Mouse (Mus musculus): ENCODE results near the gene Taar8c. TPM values are rescaled to one million over a fixed set of nuclear protein-coding genes. Genes with fewer than 3 reads are reported as not detected.
A peak's percentile ranks its signal among the peaks of the same experiment; 100 is the strongest.
"Not testable (repeated sequence)": the region's sequence is repeated elsewhere in the genome, so short reads cannot be mapped to it uniquely, and the experiment has no call there.

Gene Taar8c
- not detected in 2 replicates for total RNA-seq (2012; rRNA removed)
- polyA plus RNA-seq (2012; ENCODE audit: insufficient read depth in 1 of 2, insufficient read length in 2 of 2, low read depth in 1 of 2, low replicate concordance in 2 of 2, missing spikeins in 1 of 2), result not detected

DNA sequence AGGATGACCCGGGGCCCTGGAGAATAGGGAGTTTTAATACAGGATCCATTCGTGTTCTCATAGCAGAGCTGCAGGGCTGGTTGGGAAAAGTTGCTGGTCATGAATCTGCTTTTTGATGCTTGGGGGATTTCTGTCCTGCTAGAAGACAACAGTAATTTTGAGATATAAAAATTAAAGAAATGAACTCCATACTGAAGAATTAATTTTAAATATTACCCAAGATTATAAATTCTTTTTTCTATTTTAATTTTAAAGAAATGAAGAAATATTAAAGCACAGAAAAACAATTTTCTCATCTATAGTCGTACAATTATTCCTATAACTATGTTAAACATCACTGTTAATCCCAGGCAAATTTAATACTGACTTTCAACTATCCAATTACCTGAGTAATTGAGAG lies at the start of gene Taar8c:
Taar8c (minus strand) TSS at position 101 of the 400 bp plus-strand sequence.
- not testable (repeated sequence) for DNase-seq (ENCODE audit: low read depth, low spot score); H3K27ac ChIP-seq (ENCODE audit: control insufficient read depth, low read depth, low read length); H3K9ac ChIP-seq (ENCODE audit: control insufficient read depth, low read depth, low read length, poor library complexity, severe bottlenecking); H3K36me3 ChIP-seq (ENCODE audit: control insufficient read depth in 1 of 2, insufficient read depth in 2 of 2, low read length in 2 of 2); H3K4me3 ChIP-seq (ENCODE audit: control insufficient read depth in 1 of 2, insufficient read depth in 1 of 2, low read depth in 2 of 2, low read length in 2 of 2); H3K4me1 ChIP-seq (ENCODE audit: control insufficient read depth in 1 of 2, insufficient read depth in 2 of 2, low read length in 2 of 2); H3K9me3 ChIP-seq (replicated peaks; ENCODE audit: insufficient read depth, low read length); H3K27me3 ChIP-seq (ENCODE audit: control insufficient read depth in 1 of 2, insufficient read depth in 2 of 2, low read length in 2 of 2); H3K79me2 ChIP-seq (ENCODE audit: control insufficient read depth, insufficient read depth, low read length, poor library complexity)

DNA sequence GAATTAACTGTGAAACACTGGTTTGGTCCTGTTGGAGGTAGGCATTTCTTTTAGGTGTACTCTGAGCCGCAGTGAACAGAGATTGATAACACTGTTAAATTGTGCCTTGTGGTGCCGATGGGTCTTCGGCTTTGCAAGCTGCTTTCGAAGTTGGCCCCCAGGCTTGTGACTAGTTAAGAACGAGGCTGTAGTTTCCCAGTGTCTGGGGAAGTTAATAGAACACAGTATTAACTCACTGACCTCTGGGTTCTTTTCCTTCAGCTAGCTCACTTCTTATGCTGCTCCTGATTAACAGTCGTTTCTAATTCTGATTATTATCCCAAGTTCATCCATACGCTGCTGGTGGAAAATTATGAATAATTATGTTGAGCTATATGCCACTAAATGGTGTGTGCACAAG lies 48.4 kb upstream of the Taar8c start:
- Histone ChIP-seq H3K27ac (ENCODE audit: control insufficient read depth, low read depth, low read length) (no peak overlapping the region), H3K9me3 (replicated peaks; ENCODE audit: insufficient read depth, low read length) (no peaks in the 10 kb centered on the region), H3K9ac (ENCODE audit: control insufficient read depth, low read depth, low read length, poor library complexity, severe bottlenecking) (peak overlapping the region; percentile 46), H3K79me2 (ENCODE audit: control insufficient read depth, insufficient read depth, low read length, poor library complexity) (peaks cover 3% of the 10 kb centered on the region), H3K36me3 (ENCODE audit: control insufficient read depth in 1 of 2, insufficient read depth in 2 of 2, low read length in 2 of 2) (peaks cover 0 to 8% of the 10 kb centered on the region in 2 experiments; a peak in 3 of 4 replicates), H3K4me3 (ENCODE audit: control insufficient read depth in 1 of 2, insufficient read depth in 1 of 2, low read depth in 2 of 2, low read length in 2 of 2) (peak overlapping the region; percentile 42 to 97), H3K4me1 (ENCODE audit: control insufficient read depth in 1 of 2, insufficient read depth in 2 of 2, low read length in 2 of 2) (peaks cover 2 to 9% of the 10 kb centered on the region in 2 experiments; a peak in 3 of 4 replicates), H3K27me3 (ENCODE audit: control insufficient read depth in 1 of 2, insufficient read depth in 2 of 2, low read length in 2 of 2) (no peaks in the 10 kb centered on the region; a peak in 1 of 4 replicates)
- peak; percentile 29 for DNase-seq (ENCODE audit: low read depth, low spot score)
- TF ChIP-seq KAT2A (conservative IDR thresholded peaks at IDR 0.05; ENCODE audit: low read depth, low read length) (no peak), TCF12 (IDR thresholded peaks at IDR 0.05; ENCODE audit: low read depth, low read length) (no peak), CHD1 (IDR thresholded peaks at IDR 0.05; ENCODE audit: low read depth, low read length) (no peak), POLR2A (IDR thresholded peaks at IDR 0.05; ENCODE audit: control insufficient read depth in 1 of 2, insufficient read depth in 1 of 2, low read depth in 1 of 2, low read length in 2 of 2, poor library complexity in 1 of 2) (no peak), TAL1 (IDR thresholded peaks at IDR 0.05; ENCODE audit: low read length) (no peak), MAZ (IDR thresholded peaks at IDR 0.05; ENCODE audit: low read depth, low read length) (no peak), GABPA (IDR thresholded peaks at IDR 0.05; ENCODE audit: low read depth, low read length) (no peak), JUND (IDR thresholded peaks at IDR 0.05; ENCODE audit: low read depth, low read length) (no peak), NRF1 (IDR thresholded peaks at IDR 0.05; ENCODE audit: insufficient read depth, low read depth, low read length, poor library complexity, severe bottlenecking) (no peak), ZC3H11A (IDR thresholded peaks at IDR 0.05; ENCODE audit: low read depth, low read length) (no peak)

GRCm38 (mm10) chr10:24149135-24149781 lies 47.5 kb upstream of the Taar8c start, which contains the start of gene Stx7:
Gene Stx7 (plus strand): TSS chr10:24149302.
- H3K36me3 ChIP-seq (ENCODE audit: control insufficient read depth in 1 of 2, insufficient read depth in 2 of 2, low read length in 2 of 2), result peaks cover 0 to 8% of the 10 kb centered on the region in 2 experiments; a peak in 3 of 4 replicates
- TF ChIP-seq ELF1 (IDR thresholded peaks at IDR 0.05; ENCODE audit: low read depth, low read length) (peak; percentile 62; the same call in 1 of the 2 replicates), SIN3A (IDR thresholded peaks at IDR 0.05; ENCODE audit: low read length) (peak; percentile 76), TCF12 (IDR thresholded peaks at IDR 0.05; ENCODE audit: low read depth, low read length) (0 out of 2 replicates have a peak, but pooled peaks have one; percentile 33), CHD1 (IDR thresholded peaks at IDR 0.05; ENCODE audit: low read depth, low read length) (no peak), RAD21 (IDR thresholded peaks at IDR 0.05; ENCODE audit: low read depth, low read length) (no peak), NELFE (IDR thresholded peaks at IDR 0.05; ENCODE audit: low read depth, low read length) (peak; percentile 76), MAFK (IDR thresholded peaks at IDR 0.05; ENCODE audit: borderline replicate concordance, low read depth, low read length) (no peak), MYB (IDR thresholded peaks at IDR 0.05; ENCODE audit: low read depth, low read length) (no peak), NRF1 (IDR thresholded peaks at IDR 0.05; ENCODE audit: insufficient read depth, low read depth, low read length, poor library complexity, severe bottlenecking) (peak; percentile 99), EP300 (IDR thresholded peaks at IDR 0.05; ENCODE audit: low read depth in 1 of 2, low read length in 2 of 2) (no peak), ETS1 (IDR thresholded peaks at IDR 0.05; ENCODE audit: low read depth, low read length) (peak; percentile 67), HCFC1 (IDR thresholded peaks at IDR 0.05; ENCODE audit: low read depth, low read length) (peak; percentile 60; the same call in 1 of the 2 replicates), POLR2AphosphoS2 (IDR thresholded peaks at IDR 0.05; ENCODE audit: low read length) (peak; percentile 47; the same call in 1 of the 2 replicates), TBP (IDR thresholded peaks at IDR 0.05; ENCODE audit: low read depth, low read length) (peak; percentile 59; the same call in 1 of the 2 replicates), POLR2A (IDR thresholded peaks at IDR 0.05; ENCODE audit: control insufficient read depth in 1 of 2, insufficient read depth in 1 of 2, low read depth in 1 of 2, low read length in 2 of 2, poor library complexity in 1 of 2) (peak; percentile 70 to 75; a peak in 3 of 4 replicates), MYC (IDR thresholded peaks at IDR 0.05; ENCODE audit: low read depth, low read length) (no peak), MAZ (IDR thresholded peaks at IDR 0.05; ENCODE audit: low read depth, low read length) (0 out of 2 replicates have a peak, but pooled peaks have one; percentile 24)
- H3K27ac ChIP-seq (ENCODE audit: control insufficient read depth, low read depth, low read length), result peak within 1 kb of the TSS; percentile 28
- DNase-seq (ENCODE audit: low read depth, low spot score), result peak; percentile 96
- peaks cover 3% of the 10 kb centered on the region for H3K79me2 ChIP-seq (ENCODE audit: control insufficient read depth, insufficient read depth, low read length, poor library complexity)
- H3K4me1 ChIP-seq (ENCODE audit: control insufficient read depth in 1 of 2, insufficient read depth in 2 of 2, low read length in 2 of 2), result peaks cover 2 to 9% of the 10 kb centered on the region in 2 experiments; a peak in 3 of 4 replicates
- peak within 1 kb of the TSS; percentile 93 to 97 for H3K4me3 ChIP-seq (ENCODE audit: control insufficient read depth in 1 of 2, insufficient read depth in 1 of 2, low read depth in 2 of 2, low read length in 2 of 2)
- H3K9me3 ChIP-seq (replicated peaks; ENCODE audit: insufficient read depth, low read length), result no peaks in the 10 kb centered on the region
- H3K9ac ChIP-seq (ENCODE audit: control insufficient read depth, low read depth, low read length, poor library complexity, severe bottlenecking), result peak within 1 kb of the TSS; percentile 86
- no peaks in the 10 kb centered on the region; a peak in 1 of 4 replicates for H3K27me3 ChIP-seq (ENCODE audit: control insufficient read depth in 1 of 2, insufficient read depth in 2 of 2, low read length in 2 of 2)
